Mouse (Mus musculus) layer of hippocampus, adult 2 months (tissue): ENCODE data around the gene Creb1. TPM values are rescaled to one million over a fixed set of nuclear protein-coding genes. Genes with fewer than 3 reads are reported as not detected.

Source experiments
- DNase-seq, 2 experiments: peaks; one replicate each; pipeline ENCODE4 v3.0.0; 2022; ENCODE audit warnings: low spot score in 2 of 2
- H3K27ac ChIP-seq: fragments of 200-600 bp; 2 replicates; pipeline ENCODE4 v1.8.1; 2022
- H3K4me3 ChIP-seq: fragments of 200-600 bp; 2 replicates; pipeline ENCODE4 v1.8.1; 2022; ENCODE audit warnings: mild to moderate bottlenecking
- CTCF ChIP-seq: fragments of 200-600 bp; conservative IDR thresholded peaks from 2 replicates; pipeline ENCODE4 v1.8.1; 2022; ENCODE audit warnings: antibody characterized with exemption, mild to moderate bottlenecking, moderate library complexity
- long read RNA-seq, 2 experiments: library from polyadenylated mRNA; stranded (forward); transcript quantifications; one replicate each; pipeline ENCODE4 v2.0.0; 2021; ENCODE audit warnings: borderline mapping rate in 2 of 2
- total RNA-seq, 2 experiments: library from RNA; stranded (reverse); gene quantifications; 2 replicates each; pipeline ENCODE4 v1.2.3; 2021

The Creb1 gene
- 10 to 100 TPM; 54.3 to 55.9 TPM for total RNA-seq
- long read RNA-seq, experiment 1, full-length matches to known transcripts: 1 of 28 reads
- long read RNA-seq, experiment 1, partial matches to known transcripts: 3 of 28 reads
- long read RNA-seq, experiment 1, other reads (novel, unspliced or antisense): 24 of 28 reads
- long read RNA-seq, experiment 2, partial matches to known transcripts: 7 of 23 reads
- long read RNA-seq, experiment 2, other reads (novel, unspliced or antisense): 15 of 23 reads

DNA sequence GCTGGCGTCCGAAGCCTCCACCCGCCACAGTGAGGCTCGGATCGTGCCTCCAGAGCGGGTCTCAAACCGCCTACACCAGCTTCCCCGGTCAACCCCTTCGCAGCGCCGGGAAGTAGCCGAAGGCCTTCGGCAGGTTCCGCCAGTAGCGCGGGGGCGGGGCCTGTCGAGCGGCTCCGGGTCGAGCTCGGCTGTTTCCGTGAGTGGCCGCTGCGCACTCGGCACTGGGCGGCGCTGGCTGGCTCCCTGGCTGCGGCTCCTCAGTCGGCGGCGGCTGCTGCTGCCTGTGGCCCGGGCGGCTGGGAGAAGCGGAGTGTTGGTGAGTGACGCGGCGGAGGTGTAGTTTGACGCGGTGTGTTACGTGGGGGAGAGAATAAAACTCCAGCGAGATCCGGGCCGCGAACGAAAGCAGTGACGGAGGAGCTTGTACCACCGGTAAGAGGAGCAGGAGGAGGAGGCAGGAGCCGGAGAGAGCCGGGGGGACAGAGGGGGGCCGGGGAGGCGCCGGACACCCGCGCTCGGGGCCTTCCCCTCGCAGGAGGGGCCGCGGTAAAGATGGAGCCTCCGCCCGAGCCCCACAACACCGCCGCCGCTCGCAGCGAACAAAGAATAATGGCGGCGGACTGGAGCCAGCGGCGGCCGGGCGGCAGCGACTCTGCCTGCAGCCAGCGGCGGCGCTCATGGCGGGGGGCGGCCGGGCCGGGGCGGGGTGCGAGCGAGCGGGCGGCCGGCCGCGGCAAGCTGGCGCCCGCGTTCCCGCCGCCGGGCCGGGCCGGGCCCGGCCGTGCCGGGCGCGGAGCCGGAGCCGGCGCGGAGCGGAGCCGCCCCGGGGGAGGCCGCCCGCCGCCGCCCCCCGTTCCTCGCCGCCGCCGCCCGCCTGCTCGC, at the start of gene Creb1:
Gene Creb1 (plus strand): TSS at position 57 of the 882 bp plus-strand sequence.
- peak; percentile 98 to 99 for DNase-seq
- TF ChIP-seq CTCF: no peak; the same call in 1 of the 2 replicates
- Histone ChIP-seq H3K27ac (peak within 1 kb of the TSS; percentile 99), H3K4me3 (peak within 1 kb of the TSS; percentile 92)

DNA sequence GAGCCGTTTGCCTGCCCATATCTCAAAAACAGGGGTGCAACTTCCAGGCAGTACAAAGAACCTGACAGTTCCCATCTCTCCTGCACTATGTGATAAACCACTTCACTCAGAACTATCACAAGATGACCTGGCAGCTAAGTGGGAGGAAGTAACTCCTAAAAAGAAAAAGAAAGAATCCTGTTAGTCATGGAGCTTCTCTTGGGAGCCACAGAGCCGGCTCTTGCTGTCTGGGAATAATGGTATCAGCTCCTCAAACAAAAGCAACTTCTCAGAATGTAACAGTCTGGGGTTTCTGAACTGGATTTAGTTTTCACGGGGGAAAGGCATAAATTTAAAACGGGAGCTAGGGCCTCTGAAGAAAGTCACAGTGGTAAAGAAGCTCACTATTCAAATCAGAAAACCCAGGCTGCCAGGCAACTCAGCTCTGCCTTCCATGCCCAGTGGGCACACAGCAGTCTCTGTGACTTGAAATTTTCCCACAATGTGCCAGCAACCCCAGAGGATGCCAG, 43.9 kb upstream of the Creb1 start:
- H3K27ac ChIP-seq: no peak overlapping the region
- DNase-seq: no peak
- no peak for TF ChIP-seq CTCF
- no peak overlapping the region for H3K4me3 ChIP-seq

- no peak overlapping the region for H3K27ac ChIP-seq
- H3K4me3 ChIP-seq: no peak overlapping the region
- no peak for DNase-seq
- no peak for TF ChIP-seq CTCF
Observed at GRCm38 (mm10) chr1:64496803-64497202, 35.6 kb upstream of the Creb1 start.

- no peak overlapping the region for H3K27ac ChIP-seq
- TF ChIP-seq CTCF: no peak
- no peak for DNase-seq
- H3K4me3 ChIP-seq: no peak overlapping the region
Observed at GRCm38 (mm10) chr1:64501382-64502140, 30.9 kb upstream of the Creb1 start.

DNA sequence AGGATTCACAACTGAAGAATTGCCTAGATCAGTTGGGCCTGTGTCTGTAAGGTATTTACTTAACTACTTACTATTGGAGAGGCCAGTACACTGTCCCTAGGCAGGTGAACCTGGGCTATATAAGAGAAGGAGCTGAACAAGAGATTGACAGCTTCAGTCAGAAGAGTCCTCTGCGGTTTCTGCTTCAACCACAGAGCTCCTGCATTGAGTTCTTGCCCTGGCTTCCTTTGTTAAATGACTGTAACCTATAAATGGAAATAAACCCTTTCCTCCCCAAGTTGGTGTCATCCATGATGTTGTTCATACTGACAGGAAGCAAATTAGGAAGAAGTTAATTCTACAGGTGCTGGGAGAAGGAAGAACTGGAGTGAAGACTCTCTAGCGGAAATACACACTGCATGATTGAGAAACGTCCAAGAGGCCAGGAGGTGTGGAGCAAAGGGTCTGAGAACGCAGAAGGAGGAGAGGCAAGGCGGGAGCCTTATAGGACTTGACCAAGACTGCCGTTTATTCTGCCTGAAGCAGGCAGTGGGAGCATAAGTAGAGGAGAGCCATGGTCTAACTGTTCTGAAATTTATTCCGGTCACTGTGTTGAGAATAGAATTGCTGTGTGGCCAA, 23.9 kb upstream of the Creb1 start:
- no peak for TF ChIP-seq CTCF
- no peak overlapping the region for H3K4me3 ChIP-seq
- no peak for DNase-seq
- no peak overlapping the region for H3K27ac ChIP-seq

GRCm38 (mm10) chr1:64509678-64510077, 22.8 kb upstream of the Creb1 start:
- no peak overlapping the region for H3K4me3 ChIP-seq
- H3K27ac ChIP-seq: no peak overlapping the region
- no peak for TF ChIP-seq CTCF
- DNase-seq: peak; percentile 38 to 56

- no peak overlapping the region for H3K27ac ChIP-seq
- DNase-seq: no peak
- no peak overlapping the region for H3K4me3 ChIP-seq
- no peak for TF ChIP-seq CTCF
Observed at GRCm38 (mm10) chr1:64514184-64514583, 18.3 kb upstream of the Creb1 start.

DNA sequence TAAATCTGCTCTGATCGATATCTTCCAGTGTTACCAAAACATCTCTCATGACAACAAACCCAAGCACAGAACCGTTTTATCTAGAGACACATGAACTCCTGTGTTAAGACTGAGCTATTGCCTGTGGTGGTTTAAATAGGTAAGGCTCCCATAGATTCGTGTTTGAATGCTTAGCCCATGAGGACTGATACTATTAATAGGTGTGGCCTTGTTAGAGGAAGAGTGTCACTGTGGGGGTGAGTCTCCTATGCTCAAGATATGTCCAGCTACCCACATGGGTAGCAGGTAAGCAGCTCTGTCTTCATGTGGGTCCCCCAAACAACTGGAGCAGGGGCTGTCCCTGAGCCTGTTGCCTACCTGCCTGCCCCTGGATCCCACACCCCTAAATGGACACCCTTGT, 15.9 kb upstream of the Creb1 start:
- Histone ChIP-seq H3K27ac (no peak overlapping the region), H3K4me3 (no peak overlapping the region)
- TF ChIP-seq CTCF: no peak
- DNase-seq: no peak

GRCm38 (mm10) chr1:64518480-64518879, 14.0 kb upstream of the Creb1 start:
- Histone ChIP-seq H3K27ac (no peak overlapping the region), H3K4me3 (no peak overlapping the region)
- no peak for DNase-seq
- TF ChIP-seq CTCF: no peak

GRCm38 (mm10) chr1:64519345-64519744, 13.1 kb upstream of the Creb1 start:
- DNase-seq: no peak
- no peak for TF ChIP-seq CTCF
- no peak overlapping the region for H3K27ac ChIP-seq
- H3K4me3 ChIP-seq: no peak overlapping the region

- DNase-seq: no peak
- Histone ChIP-seq H3K27ac (no peak overlapping the region), H3K4me3 (no peak overlapping the region)
- TF ChIP-seq CTCF: no peak
Observed at GRCm38 (mm10) chr1:64519901-64520300, 12.5 kb upstream of the Creb1 start.

DNA sequence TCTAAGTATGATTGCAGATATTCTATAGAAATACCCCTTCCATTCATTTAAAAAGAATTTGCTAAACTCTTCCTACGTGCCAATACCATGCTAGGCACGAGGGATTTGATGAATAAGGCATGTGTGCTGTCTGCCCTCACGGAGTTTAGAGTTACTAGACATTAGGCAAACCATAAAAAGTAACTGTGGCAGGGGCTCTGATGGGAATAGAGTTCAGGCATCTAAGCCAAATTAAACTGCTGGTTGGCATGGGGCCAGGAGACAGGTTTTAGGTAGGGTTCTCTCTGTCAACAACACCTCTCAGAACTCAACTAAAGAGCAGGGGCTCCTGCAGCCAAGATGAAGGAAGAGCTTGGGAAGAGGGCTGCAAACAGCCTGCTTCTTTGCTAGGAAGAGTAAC, 10.7 kb upstream of the Creb1 start:
- TF ChIP-seq CTCF: no peak
- Histone ChIP-seq H3K27ac (no peak overlapping the region), H3K4me3 (no peak overlapping the region)
- DNase-seq: no peak

GRCm38 (mm10) chr1:64522637-64523036, 9.8 kb upstream of the Creb1 start:
- DNase-seq: no peak
- no peak for TF ChIP-seq CTCF
- Histone ChIP-seq H3K4me3 (no peak overlapping the region), H3K27ac (no peak overlapping the region)
